27 mouse cellular contexts compared by ENCODE assay signal in the genomic region with DNA sequence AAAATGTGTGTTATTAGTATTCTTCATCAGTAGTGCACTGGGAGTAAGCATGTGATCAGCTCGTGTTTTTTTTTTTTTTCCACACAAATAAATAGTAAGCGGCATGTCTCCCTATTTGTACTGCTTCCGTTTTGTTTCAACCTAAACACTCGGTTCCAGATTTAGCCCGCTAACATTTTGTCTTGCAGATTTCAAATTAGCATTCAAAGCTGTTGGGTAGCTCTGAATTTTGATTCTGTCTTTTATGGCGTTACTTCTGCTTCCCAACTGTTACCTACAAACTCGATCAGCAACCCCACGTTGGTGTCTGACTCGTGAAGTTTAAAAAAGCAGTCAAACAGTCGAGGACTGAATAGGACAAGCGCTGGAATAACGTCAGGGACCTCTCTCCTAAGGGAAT.
A peak's percentile ranks its signal among the peaks of the same experiment; 100 is the strongest.
DNase-seq lines count a peak whose midpoint lies in the region; ATAC-seq and TF ChIP-seq lines count a peak whose summit lies in the region.
"Had no signal": no experiment of that assay in that cellular context is flagged by ENCODE, and none has a peak within 500 bp of the region (broad histone marks: within the 10 kb centered on the region; RNA-seq: fewer than 3 reads in every experiment).

No protein-coding gene starts in this region.

- H3K9ac ChIP-seq in liver, embryonic 15.5 days, result no peak overlapping the region
- H3K9ac ChIP-seq in liver, embryonic 12.5 days, result no peak overlapping the region
- H3K9ac ChIP-seq: forebrain, embryonic 12.5 days; heart, embryonic 12.5 days; hindbrain, embryonic 13.5 days; limb, embryonic 12.5 days; liver, postnatal 0 days; midbrain, embryonic 12.5 days; neural tube, embryonic 12.5 days had no signal

- H3K9me3 ChIP-seq in liver, embryonic 15.5 days (replicated peaks), result no peaks in the 10 kb centered on the region
- no peaks in the 10 kb centered on the region for H3K9me3 ChIP-seq in liver, embryonic 12.5 days (replicated peaks)
- H3K9me3 ChIP-seq: forebrain, embryonic 12.5 days; heart, embryonic 12.5 days; hindbrain, embryonic 13.5 days; limb, embryonic 12.5 days; megakaryocyte, embryonic 14.5 days; midbrain, embryonic 12.5 days; neural tube, embryonic 12.5 days had no signal

- H3K27me3 ChIP-seq in liver, embryonic 15.5 days, result no peaks in the 10 kb centered on the region
- no peaks in the 10 kb centered on the region for H3K27me3 ChIP-seq in liver, embryonic 12.5 days (replicated peaks)
- H3K27me3 ChIP-seq: forebrain, embryonic 12.5 days; hindbrain, embryonic 13.5 days; limb, embryonic 12.5 days; megakaryocyte, embryonic 14.5 days; midbrain, embryonic 12.5 days; neural tube, embryonic 12.5 days had no signal

- peak; percentile 16 to 42 for DNase-seq in layer of hippocampus, adult 2 months (ENCODE audit: low spot score in 2 of 2)
- no peak for DNase-seq in layer of hippocampus, postnatal 25 days (ENCODE audit: extremely low spot score in 1 of 2, low spot score in 1 of 2)
- peak; percentile 54 for DNase-seq in brain, adult 2 months (ENCODE audit: low read depth, low spot score)
- DNase-seq in kidney, adult 18-20 months, result no peak
- DNase-seq: adrenal gland, postnatal 10 days; B cell, adult 2 months; cerebellum, adult 11-12 months; cerebellum, adult 9-11 months; heart, adult 2 months; heart, postnatal 4 days; kidney, postnatal 14 days; liver, postnatal 0 days; lung, postnatal 36 days; right cerebral cortex, adult 18-20 months; right cerebral cortex, postnatal 4 days had no signal

- no peak for ATAC-seq in liver, embryonic 15.5 days (ENCODE audit: insufficient read depth)
- ATAC-seq in liver, embryonic 12.5 days, result no peak
- ATAC-seq: intestine, postnatal 0 days had no signal

- no peak overlapping the region for H3K4me3 ChIP-seq in layer of hippocampus, adult 2 months
- no peak overlapping the region for H3K4me3 ChIP-seq in liver, embryonic 15.5 days (replicated peaks)
- no peak overlapping the region for H3K4me3 ChIP-seq in liver, embryonic 12.5 days
- H3K4me3 ChIP-seq: forebrain, embryonic 12.5 days; heart, adult 2 months; heart, embryonic 12.5 days; hindbrain, embryonic 13.5 days; limb, embryonic 12.5 days; megakaryocyte, embryonic 14.5 days; midbrain, embryonic 12.5 days; myocyte; neural tube, embryonic 12.5 days had no signal

- no peak overlapping the region for H3K4me2 ChIP-seq in liver, embryonic 15.5 days
- H3K4me2 ChIP-seq in liver, embryonic 12.5 days, result no peak overlapping the region
- H3K4me2 ChIP-seq: forebrain, embryonic 12.5 days; heart, embryonic 12.5 days; hindbrain, embryonic 13.5 days; limb, embryonic 12.5 days; midbrain, embryonic 12.5 days; neural tube, embryonic 12.5 days had no signal

- H3K27ac ChIP-seq in layer of hippocampus, adult 2 months, result no peak overlapping the region
- H3K27ac ChIP-seq in liver, embryonic 15.5 days (replicated peaks), result peak overlapping the region; percentile 34
- no peak overlapping the region for H3K27ac ChIP-seq in liver, embryonic 12.5 days
- H3K27ac ChIP-seq: forebrain, embryonic 12.5 days; heart, adult 2 months; hindbrain, embryonic 13.5 days; limb, embryonic 12.5 days; midbrain, embryonic 12.5 days; neural tube, embryonic 12.5 days; stomach, postnatal 0 days had no signal

- no peak for TF ChIP-seq CTCF in layer of hippocampus, adult 2 months (conservative IDR thresholded peaks at IDR 0.05)

- WGBS in liver, embryonic 15.5 days (ENCODE audit: insufficient replicate concordance), result 74% methylated on average over 12 of the region's 12 CpGs
- 78% methylated on average over 12 of the region's 12 CpGs for WGBS in liver, embryonic 12.5 days (ENCODE audit: insufficient replicate concordance)

- H3K36me3 ChIP-seq in liver, embryonic 15.5 days (replicated peaks), result no peaks in the 10 kb centered on the region
- H3K36me3 ChIP-seq in liver, embryonic 12.5 days, result no peaks in the 10 kb centered on the region
- H3K36me3 ChIP-seq: forebrain, embryonic 12.5 days; heart, embryonic 12.5 days; limb, embryonic 12.5 days; midbrain, embryonic 12.5 days; neural tube, embryonic 12.5 days had no signal

- peaks cover 91% of the 10 kb centered on the region for H3K4me1 ChIP-seq in liver, embryonic 15.5 days (replicated peaks)
- peaks cover 85% of the 10 kb centered on the region for H3K4me1 ChIP-seq in liver, embryonic 12.5 days
- H3K4me1 ChIP-seq: limb, embryonic 12.5 days; midbrain, embryonic 12.5 days; neural tube, embryonic 12.5 days had no signal

Comparison
In these comparisons a context has a peak if more than half of its experiments do, and no peak if none do; other contexts are left out.
1. DNase-seq: peak in layer of hippocampus, adult 2 months (2 of 2) and brain, adult 2 months (single experiment); none in layer of hippocampus, postnatal 25 days (0 of 2) and kidney, adult 18-20 months (single experiment).